Mouse (Mus musculus) heart, postnatal 14 days (tissue): ENCODE results near the gene Olfr1458. TPM values are rescaled to one million over a fixed set of nuclear protein-coding genes. Genes with fewer than 3 reads are reported as not detected.

ENCODE experiments used
- DNase-seq, 2 experiments: peaks; one replicate each; pipeline ENCODE4 v3.0.0; 2021 to 2022
- intact Hi-C: fragments of 180-260 bp; cut with DNase I; formaldehyde crosslinking; loops from one replicate; pipeline ENCODE4 v1.15.1; 2025
- long read RNA-seq, 2 experiments: library from polyadenylated mRNA; stranded (forward); transcript quantifications; one replicate each; pipeline ENCODE4 v2.0.0; 2021
- total RNA-seq, 2 experiments: library from RNA; stranded (reverse); gene quantifications; 2 replicates each; pipeline ENCODE4 v1.2.3; 2021

The Olfr1458 gene
- total RNA-seq: not detected
- long read RNA-seq, experiment 1: 0 reads
- long read RNA-seq, experiment 2: 0 reads

GRCm38 (mm10) chr19:13106675-13107074, at the start of gene Olfr1458:
Gene Olfr1458, minus strand, starts transcription at chr19:13106775.
- DNase-seq: no peak
- intact Hi-C loops: no loop called here

GRCm38 (mm10) chr19:13149449-13149848, 42.9 kb upstream of the Olfr1458 start, which contains the start of gene Olfr1459:
Gene Olfr1459, minus strand, starts transcription at chr19:13149549.
- intact Hi-C loops: no loop called here
- no peak for DNase-seq

GRCm38 (mm10) chr19:13097791-13098190, 8.8 kb downstream of the Olfr1458 start, which contains the start of gene Olfr1457:
Gene Olfr1457, minus strand, starts transcription at chr19:13097891.
- no peak for DNase-seq
- intact Hi-C loops: no loop called here

- intact Hi-C loops: no loop called here
- no peak for DNase-seq
These were observed 12.7 kb downstream of the Olfr1458 start for GRCm38 (mm10) chr19:13093908-13094307.

GRCm38 (mm10) chr19:13060310-13060709, 46.3 kb downstream of the Olfr1458 start, which contains the start of gene Olfr1454:
Gene Olfr1454, plus strand, starts transcription at chr19:13060610.
- intact Hi-C loops: no loop called here
- no peak for DNase-seq

Other genes starting within 250 kb of the Olfr1458 start
- gene Olfr1444, start 249.5 kb downstream of the Olfr1458 start, total RNA-seq: not detected
- not detected for gene Olfr1445, start 222.9 kb downstream of the Olfr1458 start, total RNA-seq
- not detected for gene Olfr1446, start 213.3 kb downstream of the Olfr1458 start, total RNA-seq
- gene Olfr1447, start 203.0 kb downstream of the Olfr1458 start, total RNA-seq: not detected
- not detected for gene Olfr1448, start 182.4 kb downstream of the Olfr1458 start, total RNA-seq
- gene Olfr1449, start 175.9 kb downstream of the Olfr1458 start, total RNA-seq: not detected
- gene Olfr1450, start 156.5 kb downstream of the Olfr1458 start, total RNA-seq: not detected
- not detected for gene Olfr1451, start 111.8 kb downstream of the Olfr1458 start, total RNA-seq
- gene Olfr1453, start 78.4 kb downstream of the Olfr1458 start, total RNA-seq: not detected
- gene Olfr1454, start 46.2 kb downstream of the Olfr1458 start, total RNA-seq: not detected
- gene Olfr1457, start 8.9 kb downstream of the Olfr1458 start, total RNA-seq: not detected
- under 1 TPM; 0.05 to 0.07 TPM for gene Olfr1459, start 42.8 kb upstream of the Olfr1458 start, total RNA-seq
- not detected for gene Olfr1461, start 56.2 kb upstream of the Olfr1458 start, total RNA-seq
- gene Olfr1462, start 79.0 kb upstream of the Olfr1458 start, total RNA-seq: not detected
- not detected for gene Olfr1463, start 124.6 kb upstream of the Olfr1458 start, total RNA-seq
- not detected for gene Olfr1465, start 208.8 kb upstream of the Olfr1458 start, total RNA-seq
- not detected for gene Olfr1466, start 232.1 kb upstream of the Olfr1458 start, total RNA-seq